Mouse (Mus musculus): ENCODE measurements around the gene Thada. TPM values are rescaled to one million over a fixed set of nuclear protein-coding genes. Genes with fewer than 3 reads are reported as not detected.
"Not testable (repeated sequence)": the region's sequence is repeated elsewhere in the genome, so short reads cannot be mapped to it uniquely, and the experiment has no call there.

The Thada gene
- total RNA-seq, 2 experiments from 2014 or later: 12.7 to 14.5 TPM

DNA sequence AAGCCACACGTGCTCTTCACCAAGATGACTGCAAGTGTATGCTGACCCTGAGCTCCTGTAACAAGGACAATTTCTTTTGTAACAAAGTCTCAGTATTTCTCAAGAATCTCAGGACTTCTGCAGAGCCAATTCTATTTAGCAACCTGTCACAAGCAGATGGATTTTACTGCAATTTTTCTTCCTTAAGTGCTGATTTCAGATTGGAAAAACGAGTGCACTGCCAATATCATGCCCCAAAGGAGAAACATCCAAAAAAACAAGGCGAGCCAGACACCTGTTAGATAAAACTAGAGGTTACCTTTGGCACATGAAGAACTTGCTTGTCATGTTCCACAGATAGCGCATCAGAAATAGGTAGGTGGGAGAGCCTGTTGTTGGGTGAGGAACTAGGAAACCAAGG lies 143.8 kb downstream of the Thada start:
- intact Hi-C loops (cut with DNase I): no loop called here

GRCm38 (mm10) chr17:84321351-84321750 lies 144.7 kb downstream of the Thada start:
- intact Hi-C loops (cut with DNase I): no loop called here
- peak in 1 of 2 experiments; percentile 36 for DNase-seq (ENCODE audit: low spot score in 2 of 2)

More for the DNA sequence above, 143.8 kb downstream of the Thada start:
- DNase-seq (ENCODE audit: low spot score in 2 of 2): peak in 1 of 2 experiments; percentile 23

- DNase-seq (ENCODE audit: low spot score in 2 of 2): peak in 1 of 2 experiments; percentile 80
Observed at GRCm38 (mm10) chr17:84320576-84320975, 145.4 kb downstream of the Thada start.

GRCm38 (mm10) chr17:84314341-84314740 lies 151.7 kb downstream of the Thada start:
- no peak for DNase-seq (ENCODE audit: low spot score in 2 of 2)
- intact Hi-C loops (cut with DNase I): no loop called here

More at GRCm38 (mm10) chr17:84320576-84320975, 145.4 kb downstream of the Thada start:
- intact Hi-C loops (cut with DNase I): loop anchor here (1.0 kb wide), 1 partner anchor 57 kb away; no protein-coding TSS in a partner anchor

DNA sequence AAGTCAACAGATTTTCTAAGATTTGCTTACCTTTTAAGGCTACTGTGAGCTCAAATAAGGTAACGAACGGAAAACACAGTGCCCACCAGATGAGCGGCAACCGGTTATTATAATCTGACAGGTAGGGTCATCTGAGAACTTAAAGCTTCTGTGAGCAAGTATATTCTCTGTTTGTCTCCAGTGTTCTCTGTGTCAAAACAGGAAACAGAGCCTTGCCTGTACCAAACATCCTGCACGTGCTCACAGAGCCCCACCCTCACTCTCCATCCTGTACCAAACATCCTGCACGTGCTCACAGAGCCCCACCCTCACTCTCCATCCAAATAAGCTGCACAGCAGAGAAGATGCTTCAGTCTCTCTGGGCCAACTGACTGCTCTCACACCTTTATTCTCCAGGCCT lies 152.5 kb downstream of the Thada start:
- no peak for DNase-seq (ENCODE audit: low spot score in 2 of 2)
- intact Hi-C loops (cut with DNase I): no loop called here

DNA sequence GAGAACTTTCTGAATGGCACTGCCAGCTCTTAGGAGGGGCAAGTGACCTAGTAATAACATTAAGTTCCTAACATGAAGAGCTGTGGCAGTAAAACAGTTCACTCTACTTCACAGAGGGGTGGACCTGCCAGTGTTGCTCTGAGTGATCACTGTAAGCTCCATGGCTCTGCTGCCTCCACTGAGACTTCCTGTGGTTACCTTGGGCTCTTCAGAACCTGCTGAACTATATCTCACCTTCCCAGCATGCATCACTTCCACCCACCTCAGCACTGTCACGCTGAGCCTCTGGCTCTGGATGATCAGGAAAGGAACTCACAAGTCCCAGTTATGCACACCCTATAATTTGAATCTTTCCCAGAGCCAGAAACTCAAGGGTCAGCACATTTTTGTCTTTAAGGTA lies 159.9 kb downstream of the Thada start:
- no peak for DNase-seq (ENCODE audit: low spot score in 2 of 2)

GRCm38 (mm10) chr17:84305074-84305473 lies 160.9 kb downstream of the Thada start:
- no peak for DNase-seq (ENCODE audit: low spot score in 2 of 2)
- intact Hi-C loops (cut with DNase I): no loop called here

More for the DNA sequence above, 159.9 kb downstream of the Thada start:
- intact Hi-C loops (cut with DNase I): no loop called here

DNA sequence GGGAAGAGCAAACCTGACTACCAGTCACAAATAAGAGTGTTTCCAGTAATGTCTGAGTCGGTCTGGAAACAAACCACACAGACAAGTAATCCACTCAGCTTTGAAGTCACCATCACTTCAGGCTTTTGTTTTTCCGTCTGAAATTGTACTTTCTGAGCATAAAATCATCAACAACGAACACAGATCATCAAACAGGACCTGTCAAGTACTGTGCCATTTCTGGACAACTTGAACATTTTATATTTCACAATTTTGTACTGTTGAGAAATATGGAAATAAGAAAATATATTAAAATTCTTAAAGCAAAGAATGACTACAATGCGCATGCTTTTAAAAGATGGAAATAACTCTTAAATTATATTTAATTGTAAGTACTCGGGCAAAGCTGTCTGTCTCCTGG lies 161.9 kb downstream of the Thada start:
- intact Hi-C loops (cut with DNase I): no loop called here
- no peak for DNase-seq (ENCODE audit: low spot score in 2 of 2)

DNA sequence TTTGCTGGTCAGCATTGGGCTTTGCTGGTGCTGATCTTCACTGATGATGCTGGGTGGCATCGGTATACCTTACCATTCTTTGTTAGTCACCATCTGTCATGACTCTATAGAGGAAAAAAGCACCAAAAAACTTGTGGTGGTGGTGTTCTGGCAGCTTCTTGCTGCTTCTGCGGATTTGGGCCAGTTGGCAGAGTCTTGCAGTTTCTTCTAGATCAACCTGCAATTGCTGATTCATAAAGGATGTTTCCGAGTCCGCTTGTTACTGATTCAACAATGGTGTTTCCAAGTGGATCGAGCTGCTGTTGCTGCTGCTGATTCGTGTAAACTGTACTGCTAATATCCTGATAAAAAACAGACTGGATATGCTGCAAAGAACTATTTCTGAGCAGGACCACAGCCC lies 168.0 kb downstream of the Thada start:
- DNase-seq (ENCODE audit: low spot score in 2 of 2): peak in 1 of 2 experiments; percentile 17

GRCm38 (mm10) chr17:84293221-84293620 lies 172.8 kb downstream of the Thada start:
- intact Hi-C loops (cut with DNase I): no loop called here
- no peak for DNase-seq (ENCODE audit: low spot score in 2 of 2)

More for the DNA sequence above, 168.0 kb downstream of the Thada start:
- intact Hi-C loops (cut with DNase I): no loop called here

- DNase-seq (ENCODE audit: low spot score in 2 of 2); intact Hi-C loops (cut with DNase I): not testable (repeated sequence)
Observed at GRCm38 (mm10) chr17:84291228-84291627, 174.8 kb downstream of the Thada start.

DNA sequence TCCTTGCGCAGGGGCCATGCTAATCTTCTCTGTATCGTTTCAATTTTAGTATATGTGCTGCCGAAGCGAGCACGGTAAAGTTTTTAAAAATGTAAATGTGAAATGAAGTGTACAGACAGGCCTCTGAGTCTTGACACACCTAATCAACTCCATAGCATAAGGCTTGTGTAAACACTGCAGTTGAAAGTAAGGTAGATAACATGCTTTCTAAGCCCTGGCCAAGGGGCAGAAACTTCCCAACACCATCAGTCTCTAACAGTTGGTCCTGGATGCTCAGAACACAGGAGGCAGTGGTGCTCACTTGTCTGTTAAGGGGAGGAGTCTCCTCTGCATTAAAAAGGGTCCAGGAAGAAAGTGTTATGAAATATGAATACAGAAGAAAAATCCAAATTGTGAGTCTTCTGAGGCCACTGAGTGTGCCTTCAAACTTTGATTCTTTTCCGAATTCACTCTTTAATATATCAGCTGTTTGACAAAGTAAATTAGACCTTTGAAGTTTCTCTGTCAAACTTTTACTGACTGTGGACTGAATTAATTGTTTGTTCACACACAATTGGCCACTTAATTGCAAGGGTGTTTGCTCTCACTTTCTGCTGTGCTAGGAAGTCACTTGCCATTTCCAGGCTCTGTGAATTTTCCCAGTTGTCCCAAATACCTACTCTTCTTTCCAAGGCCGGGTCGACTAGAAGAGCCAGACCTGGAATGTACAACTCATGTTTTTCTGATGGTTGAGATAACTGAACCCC lies 178.2 kb downstream of the Thada start:
- intact Hi-C loops (cut with DNase I): no loop called here
- no peak for DNase-seq (ENCODE audit: low spot score in 2 of 2)

DNA sequence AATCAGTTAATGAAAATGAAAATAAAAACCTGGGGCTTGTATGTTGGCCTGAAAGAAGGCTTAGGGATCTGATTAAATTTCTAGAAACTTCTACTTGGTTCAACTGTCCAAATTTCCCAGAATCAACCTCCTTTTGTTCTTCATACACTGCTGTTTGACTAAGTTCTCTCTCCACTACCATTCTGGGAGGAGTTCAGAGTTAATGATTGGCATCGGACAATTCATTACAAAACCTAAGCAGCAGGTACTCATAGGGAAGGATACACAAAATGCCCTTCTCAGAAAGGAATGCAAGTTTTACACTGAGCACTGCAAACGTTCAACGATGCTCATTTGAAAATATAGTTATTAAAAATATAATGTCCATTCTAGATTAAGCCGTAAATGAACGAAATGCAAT lies 179.5 kb downstream of the Thada start:
- no peak for DNase-seq (ENCODE audit: low spot score in 2 of 2)
- intact Hi-C loops (cut with DNase I): no loop called here

- no peak for DNase-seq (ENCODE audit: low spot score in 2 of 2)
- intact Hi-C loops (cut with DNase I): no loop called here
Observed at GRCm38 (mm10) chr17:84282388-84283280, 183.4 kb downstream of the Thada start.

DNA sequence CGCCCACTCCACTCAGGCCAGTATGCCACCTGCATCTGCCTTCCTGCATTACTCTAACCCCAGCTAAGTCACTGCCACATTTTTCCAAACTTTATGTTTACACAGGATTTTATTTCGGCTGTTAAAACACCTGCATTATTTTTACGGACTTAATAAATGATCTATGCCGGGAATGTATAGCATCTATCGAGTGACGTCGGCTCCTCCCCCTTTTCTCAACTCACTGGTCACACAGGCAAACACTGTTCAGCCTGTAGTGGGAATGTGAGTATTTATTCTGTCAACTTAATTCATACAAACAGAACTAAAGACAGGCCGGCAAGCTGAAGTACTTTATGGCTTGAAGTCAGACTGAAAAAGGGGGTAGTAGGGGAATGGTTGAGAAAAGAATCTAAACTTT lies 187.0 kb downstream of the Thada start:
- DNase-seq (ENCODE audit: low spot score in 2 of 2): no peak
- intact Hi-C loops (cut with DNase I): no loop called here

- no peak for DNase-seq (ENCODE audit: low spot score in 2 of 2)
- intact Hi-C loops (cut with DNase I): no loop called here
Observed at GRCm38 (mm10) chr17:84278193-84278953, 187.6 kb downstream of the Thada start.

- intact Hi-C loops (cut with DNase I): no loop called here
- DNase-seq (ENCODE audit: low spot score in 2 of 2): no peak
Observed at GRCm38 (mm10) chr17:84274999-84275398, 191.0 kb downstream of the Thada start.

- intact Hi-C loops (cut with DNase I): no loop called here
- no peak for DNase-seq (ENCODE audit: low spot score in 2 of 2)
Observed at GRCm38 (mm10) chr17:84274163-84274562, 191.8 kb downstream of the Thada start.

DNA sequence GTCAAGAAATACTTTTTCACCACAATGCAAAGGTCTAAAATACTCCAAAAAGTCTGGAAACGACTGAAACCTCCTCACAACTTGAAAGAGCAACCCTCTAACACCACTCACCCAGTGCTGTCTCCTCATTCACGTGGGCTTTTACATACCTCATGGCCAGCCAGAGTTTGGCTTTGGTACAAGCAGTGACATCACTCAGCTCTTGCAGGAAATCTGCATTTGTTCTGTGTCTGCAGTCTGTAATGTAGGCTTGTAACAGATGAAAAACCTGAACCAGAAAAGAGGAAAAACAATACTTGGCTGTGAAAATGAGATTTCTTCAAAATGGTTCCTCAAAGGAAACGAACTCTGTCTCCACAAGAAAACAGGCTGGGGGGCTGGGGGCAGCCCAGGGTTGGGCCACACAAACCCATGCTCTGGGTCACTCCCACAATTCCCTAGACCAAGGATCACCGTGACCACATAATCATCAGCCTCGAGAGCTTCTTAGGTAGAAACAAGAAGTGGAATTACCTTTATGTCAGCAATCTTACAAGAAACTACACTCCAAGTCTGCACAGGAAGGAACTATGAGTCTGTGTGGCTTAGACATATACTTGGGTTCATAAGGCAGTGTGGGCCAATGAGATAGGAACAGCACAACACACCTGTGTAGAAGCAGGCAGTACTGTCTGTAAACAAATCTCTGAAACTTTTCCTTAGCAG lies 193.3 kb downstream of the Thada start:
- intact Hi-C loops (cut with DNase I): no loop called here
- peak; percentile 48 to 91 for DNase-seq (ENCODE audit: low spot score in 2 of 2)
